Mouse (Mus musculus): ENCODE results near the gene 6030458C11Rik.

6030458C11Rik gene

GRCm38 (mm10) chr15:12762258-12762913, 62.1 kb downstream of the 6030458C11Rik start:
- no peak for DNase-seq (ENCODE audit: extremely low read depth, low read depth)

- no peak for DNase-seq (ENCODE audit: extremely low read depth, low read depth)
Observed at GRCm38 (mm10) chr15:12760747-12761146, 63.7 kb downstream of the 6030458C11Rik start.

- DNase-seq (ENCODE audit: extremely low read depth, low read depth) = no peak
Observed at GRCm38 (mm10) chr15:12758461-12758860, 66.0 kb downstream of the 6030458C11Rik start.
